Mouse (Mus musculus) heart, embryonic 15.5 days (tissue): ENCODE results near the gene H60b. TPM values are rescaled to one million over a fixed set of nuclear protein-coding genes. Genes with fewer than 3 reads are reported as not detected.
"Not testable (repeated sequence)": the region's sequence is repeated elsewhere in the genome, so short reads cannot be mapped to it uniquely, and the experiment has no call there.

Experiments
- ATAC-seq: fragments of 200-750 bp; cut with Nextera tagmentation; replicated peaks from 2 replicates; pipeline ENCODE4 v1.8.0; 2017; ENCODE audit warnings: low read depth, moderate TSS enrichment; ENCODE audit not compliant: insufficient number of reproducible peaks, insufficient read depth, low FRiP score
- H3K27ac ChIP-seq: fragments of 300-500 bp; sonication (generic); 2 replicates; pipeline ENCODE4 v1.5.1; 2015; ENCODE audit warnings: mild to moderate bottlenecking, inconsistent platforms
- H3K27me3 ChIP-seq: fragments of 300-500 bp; sonication (generic); 2 replicates; pipeline ENCODE4 v1.6.1; 2015; ENCODE audit warnings: inconsistent platforms
- H3K36me3 ChIP-seq: fragments of 300-500 bp; sonication (generic); 2 replicates; pipeline ENCODE4 v1.6.1; 2015; ENCODE audit warnings: mild to moderate bottlenecking, inconsistent platforms
- H3K4me1 ChIP-seq: fragments of 300-500 bp; sonication (generic); replicated peaks from 2 replicates; pipeline ENCODE4 v1.6.1; 2015; ENCODE audit warnings: inconsistent platforms
- H3K4me2 ChIP-seq: fragments of 300-500 bp; sonication (generic); 2 replicates; pipeline ENCODE4 v1.6.1; 2015; ENCODE audit warnings: inconsistent platforms, mild to moderate bottlenecking, moderate library complexity
- H3K4me3 ChIP-seq: fragments of 300-500 bp; sonication (generic); 2 replicates; pipeline ENCODE4 v1.5.1; 2015; ENCODE audit warnings: mild to moderate bottlenecking, inconsistent platforms
- H3K9ac ChIP-seq: fragments of 300-500 bp; sonication (generic); 2 replicates; pipeline ENCODE4 v1.6.1; 2015; ENCODE audit warnings: mild to moderate bottlenecking, inconsistent platforms
- H3K9me3 ChIP-seq: fragments of 300-500 bp; sonication (generic); replicated peaks from 2 replicates; pipeline ENCODE4 v1.6.1; 2016; ENCODE audit warnings: inconsistent platforms
- WGBS: fragments of 180-500 bp; shearing (Covaris S2); methylation state at CpG from one replicate; pipeline ENCODE4 v1.1.7; 2015; ENCODE audit warnings: mixed read lengths; 5-methylcytosine and 5-hydroxymethylcytosine counted together
- polyA plus RNA-seq: library from polyadenylated mRNA; unstranded; fragments of >200 nt; fragmentation: Nextera tagmentation; extraction: Ambion mirVana; gene quantifications from 2 replicates; pipeline ENCODE4 v1.2.1, GENCODE M21; 2015

Gene H60b
- polyA plus RNA-seq = 0.34 and 0.56 TPM in 2 replicates

DNA sequence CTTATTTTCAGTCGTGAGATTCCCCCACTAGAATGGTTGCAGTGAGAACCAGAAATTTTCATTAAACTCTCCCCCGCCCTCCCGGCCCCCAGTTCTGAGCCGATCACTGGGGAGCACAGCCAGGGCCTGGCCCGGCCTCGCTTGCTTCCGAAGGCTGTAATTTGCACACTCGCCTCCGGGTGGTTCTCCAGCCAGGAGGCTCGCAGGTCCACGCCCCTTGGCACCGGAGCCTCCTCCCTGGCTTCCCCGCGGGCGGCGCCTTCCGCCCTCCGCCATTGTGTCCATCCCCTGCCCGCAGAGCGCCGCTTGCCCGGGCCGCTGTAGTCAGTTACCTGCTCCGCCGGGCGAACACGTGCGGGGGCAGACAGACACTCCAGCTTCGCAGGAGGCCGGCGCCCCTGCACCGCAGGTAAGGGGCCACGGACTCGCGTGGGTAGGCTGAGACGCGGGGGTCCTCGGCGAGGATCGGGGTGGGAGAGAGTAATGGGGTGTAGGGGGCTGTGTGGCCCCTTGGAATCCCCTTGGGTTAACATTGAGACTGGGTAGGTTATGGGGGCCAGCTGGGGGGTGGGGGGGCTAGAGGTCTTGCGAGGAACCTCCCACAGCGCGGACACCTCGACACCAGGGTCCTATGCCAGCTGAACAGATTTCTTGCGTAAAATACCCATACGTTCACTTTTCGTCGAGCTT, at the start of gene H60b, which contains the start of gene Raet1e:
Gene H60b (plus strand): TSS at position 277 of the 690 bp plus-strand sequence.
Gene Raet1e (plus strand): TSS at position 260 of the 690 bp plus-strand sequence.
- ATAC-seq = peak; percentile 50; the same call in 1 of the 2 replicates

DNA sequence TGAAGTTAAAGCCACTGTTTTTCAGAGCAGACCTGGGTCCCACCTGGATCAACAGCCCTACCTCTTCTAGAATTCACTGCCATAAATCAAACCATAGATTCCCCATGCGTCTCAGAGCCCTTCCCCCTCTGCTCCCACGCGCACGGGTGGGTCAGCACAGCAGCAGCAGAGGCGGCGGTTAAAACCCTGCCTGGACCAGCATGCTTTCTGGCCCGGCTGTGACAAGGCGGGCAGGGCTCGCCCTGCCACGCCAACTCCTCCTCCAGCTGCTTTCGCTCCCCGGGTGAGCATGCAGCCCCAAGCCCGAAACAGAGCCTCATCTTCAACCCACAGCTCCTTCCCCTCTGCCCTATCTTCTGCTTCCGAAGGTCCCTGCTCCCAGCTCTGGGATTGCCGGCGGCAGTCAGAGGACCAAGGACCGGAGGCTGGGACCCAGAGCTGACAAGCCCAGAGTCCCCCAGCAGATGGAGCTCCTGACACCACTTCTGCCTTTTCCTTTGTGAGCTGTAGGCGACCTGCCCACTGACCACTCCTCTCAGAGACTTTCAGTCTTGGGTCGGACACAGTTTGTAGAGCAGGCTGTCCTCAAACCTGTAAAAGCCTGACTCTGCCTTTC, 17.6 kb upstream of the H60b start:
- ATAC-seq = 0 out of 2 replicates have a peak, but pooled peaks have one; percentile 32
- peak overlapping the region; percentile 84 for H3K4me2 ChIP-seq
- peak overlapping the region; percentile 53 for H3K4me3 ChIP-seq
- no peaks in the 10 kb centered on the region for H3K4me1 ChIP-seq
- no peaks in the 10 kb centered on the region for H3K27me3 ChIP-seq
- WGBS = under 1% methylated on average over 19 of the region's 19 CpGs
- H3K27ac ChIP-seq = no peak overlapping the region
- no peaks in the 10 kb centered on the region for H3K36me3 ChIP-seq
- peak overlapping the region; percentile 58 for H3K9ac ChIP-seq
- H3K9me3 ChIP-seq = no peaks in the 10 kb centered on the region; the same call in 1 of the 2 replicates

More for the DNA sequence above, at the start of gene H60b, which contains the start of gene Raet1e:
- H3K36me3 ChIP-seq, H3K9ac ChIP-seq, H3K27ac ChIP-seq, H3K9me3 ChIP-seq: not testable (repeated sequence)
- peaks cover 18% of the 10 kb centered on the region for H3K4me1 ChIP-seq
- H3K4me2 ChIP-seq = peak within 1 kb of the TSS; percentile 85
- H3K4me3 ChIP-seq = peak within 1 kb of the TSS; percentile 56
- under 1% methylated on average over 48 of the region's 48 CpGs for WGBS
- peaks cover 72% of the 10 kb centered on the region for H3K27me3 ChIP-seq

DNA sequence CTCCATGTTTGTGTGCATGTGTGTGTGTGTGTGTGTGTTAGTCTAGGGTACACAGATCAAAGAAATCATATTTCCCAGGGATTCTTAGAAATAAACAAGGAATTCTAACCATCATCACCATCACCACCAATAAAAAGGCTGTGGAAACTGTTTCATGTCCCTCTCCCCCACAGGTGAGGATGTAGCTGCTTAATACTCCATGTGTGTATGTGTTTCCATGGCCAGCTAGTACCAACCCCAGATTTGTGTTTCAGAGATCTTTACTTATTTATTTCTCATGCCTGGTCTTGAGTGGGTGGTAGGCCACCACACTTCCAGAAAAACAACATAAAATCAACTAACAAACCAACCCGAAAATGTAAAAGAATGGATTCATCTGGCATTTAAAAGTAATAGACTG, 16.2 kb upstream of the H60b start:
- not testable (repeated sequence) for H3K9ac ChIP-seq, H3K27ac ChIP-seq, H3K4me1 ChIP-seq, ATAC-seq, H3K36me3 ChIP-seq, H3K4me2 ChIP-seq, H3K9me3 ChIP-seq, H3K27me3 ChIP-seq, H3K4me3 ChIP-seq
- WGBS = 82% methylated on average over 1 of the region's 1 CpGs

- Histone ChIP-seq H3K4me1 (no peaks in the 10 kb centered on the region), H3K9ac (no peak overlapping the region), H3K4me2 (no peak overlapping the region), H3K4me3 (no peak overlapping the region), H3K27ac (no peak overlapping the region), H3K9me3 (no peaks in the 10 kb centered on the region; the same call in 1 of the 2 replicates), H3K36me3 (no peaks in the 10 kb centered on the region), H3K27me3 (no peaks in the 10 kb centered on the region)
- WGBS = 64% methylated on average over 5 of the region's 5 CpGs
- no peak for ATAC-seq
These were observed 15.5 kb upstream of the H60b start for GRCm38 (mm10) chr10:22142926-22143325.

DNA sequence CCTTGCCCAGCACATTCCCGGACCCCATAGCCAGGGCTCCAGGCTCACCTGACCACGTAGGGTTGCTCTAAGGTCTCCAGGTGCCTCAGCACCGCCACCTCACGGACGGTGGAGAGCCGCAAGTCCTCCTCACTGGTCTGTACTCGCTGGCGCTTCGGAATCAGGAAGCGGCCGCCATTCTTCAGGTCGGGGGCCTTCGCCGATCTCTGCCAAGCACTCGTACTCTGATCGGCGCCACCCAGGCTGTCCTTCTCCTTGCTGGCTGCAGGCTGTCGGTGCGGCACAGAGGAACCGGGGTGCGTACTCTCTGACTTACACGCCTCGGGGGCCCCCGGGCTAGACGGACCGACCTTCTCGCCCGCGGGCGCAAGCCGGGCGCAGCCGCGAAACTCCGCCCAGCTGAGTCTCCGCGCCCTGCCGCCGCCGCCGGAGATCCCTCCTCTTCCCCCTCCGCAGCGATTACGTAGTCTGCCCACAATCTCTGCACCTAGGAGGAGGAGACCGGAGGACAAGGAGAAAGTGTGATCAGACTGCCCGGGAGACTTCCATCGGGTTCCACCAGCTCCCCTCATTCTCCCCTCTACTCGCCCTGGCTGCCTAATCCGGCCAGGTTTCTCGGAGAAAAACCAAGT, 9.8 kb upstream of the H60b start:
- ATAC-seq = peak; percentile 82
- under 1% methylated on average over 48 of the region's 50 CpGs for WGBS
- H3K9me3 ChIP-seq = no peaks in the 10 kb centered on the region

GRCm38 (mm10) chr10:22149073-22149690, 9.2 kb upstream of the H60b start, which contains the start of gene E030030I06Rik:
TSS of gene E030030I06Rik (minus strand) at chr10:22149270.
- peaks cover 34% of the 10 kb centered on the region for H3K27me3 ChIP-seq
- peak within 1 kb of the TSS; percentile 45; the same call in 1 of the 2 replicates for H3K27ac ChIP-seq
- peaks cover 27% of the 10 kb centered on the region for H3K4me1 ChIP-seq
- H3K36me3 ChIP-seq = no peaks in the 10 kb centered on the region
- whole genome bisulfite sequencing = under 1% methylated on average over 37 of the region's 37 CpGs
- peak within 1 kb of the TSS; percentile 76 for H3K4me3 ChIP-seq
- ATAC-seq = peak; percentile 24; the same call in 1 of the 2 replicates
- peak within 1 kb of the TSS; percentile 99 for H3K4me2 ChIP-seq
- peak within 1 kb of the TSS; percentile 72 for H3K9ac ChIP-seq
- no peaks in the 10 kb centered on the region for H3K9me3 ChIP-seq

More for the DNA sequence above, 9.8 kb upstream of the H60b start:
- H3K4me3 ChIP-seq = peak overlapping the region; percentile 76
- H3K4me2 ChIP-seq = peak overlapping the region; percentile 99
- H3K27ac ChIP-seq = peak overlapping the region; percentile 45; the same call in 1 of the 2 replicates
- H3K36me3 ChIP-seq = no peaks in the 10 kb centered on the region
- peaks cover 24% of the 10 kb centered on the region for H3K4me1 ChIP-seq
- H3K27me3 ChIP-seq = peaks cover 27% of the 10 kb centered on the region
- H3K9ac ChIP-seq = peak overlapping the region; percentile 72

- no peak for ATAC-seq
- Histone ChIP-seq H3K27ac (no peak overlapping the region), H3K4me2 (peak overlapping the region; percentile 99), H3K9me3 (no peaks in the 10 kb centered on the region), H3K36me3 (no peaks in the 10 kb centered on the region), H3K27me3 (peaks cover 37% of the 10 kb centered on the region), H3K9ac (peak overlapping the region; percentile 72), H3K4me1 (peaks cover 29% of the 10 kb centered on the region), H3K4me3 (peak overlapping the region; percentile 76)
- WGBS = under 1% methylated on average over 50 of the region's 50 CpGs
These were observed 8.5 kb upstream of the H60b start for GRCm38 (mm10) chr10:22149691-22150465.

- Histone ChIP-seq H3K4me3 (peak overlapping the region; percentile 76), H3K9ac (no peak overlapping the region), H3K27me3 (peaks cover 44% of the 10 kb centered on the region), H3K36me3 (no peaks in the 10 kb centered on the region), H3K27ac (no peak overlapping the region), H3K9me3 (no peaks in the 10 kb centered on the region), H3K4me1 (peaks cover 29% of the 10 kb centered on the region), H3K4me2 (peak overlapping the region; percentile 99)
- under 1% methylated on average over 27 of the region's 27 CpGs for WGBS
- no peak for ATAC-seq
These were observed 7.8 kb upstream of the H60b start for GRCm38 (mm10) chr10:22150593-22150992.

GRCm38 (mm10) chr10:22151056-22151862, 7.1 kb upstream of the H60b start:
- WGBS = under 1% methylated on average over 53 of the region's 55 CpGs
- peak overlapping the region; percentile 99 for H3K4me2 ChIP-seq
- H3K9ac ChIP-seq, H3K9me3 ChIP-seq, ATAC-seq, H3K27ac ChIP-seq, H3K36me3 ChIP-seq: not testable (repeated sequence)
- H3K27me3 ChIP-seq = peaks cover 51% of the 10 kb centered on the region
- peaks cover 29% of the 10 kb centered on the region for H3K4me1 ChIP-seq
- H3K4me3 ChIP-seq = peak overlapping the region; percentile 76
